Mouse (Mus musculus) thymus, adult 2 months (tissue): ENCODE measurements around the gene Hpca.

Experiments used
- CTCF ChIP-seq: fragments of 200-500 bp; IDR thresholded peaks from 2 replicates; pipeline ENCODE4 v1.5.1; 2012; ENCODE audit warnings: mild to moderate bottlenecking, control low read depth, low read length, moderate library complexity, borderline replicate concordance; ENCODE audit not compliant: control insufficient read depth, poor library complexity, insufficient read depth; ENCODE audit errors: extremely low read depth
- POLR2A ChIP-seq: fragments of 200-500 bp; IDR thresholded peaks from 2 replicates; pipeline ENCODE4 v1.6.1; 2012; ENCODE audit warnings: mild to moderate bottlenecking, low read length, control low read depth, moderate library complexity; ENCODE audit not compliant: control insufficient read depth, poor library complexity, insufficient read depth; ENCODE audit errors: extremely low read depth

- TF ChIP-seq CTCF (no peak), POLR2A (no peak)
Measured at GRCm38 (mm10) chr4:129128582-129129338, 6.9 kb upstream of the Hpca start.
